Mouse (Mus musculus) midbrain, embryonic 14.5 days (tissue): ENCODE measurements around the gene Olfr1264. TPM values are rescaled to one million over a fixed set of nuclear protein-coding genes. Genes with fewer than 3 reads are reported as not detected.

Source experiments
- ATAC-seq: fragments of 200-750 bp; cut with Nextera tagmentation; 2 replicates; pipeline ENCODE4 v1.8.0; 2017; ENCODE audit warnings: moderate number of reproducible peaks, moderate library complexity; ENCODE audit not compliant: low FRiP score, low TSS enrichment
- DNase-seq: peaks from one replicate; pipeline ENCODE4 v3.0.0-alpha.2; 2015
- H3K27ac ChIP-seq: fragments of 300-500 bp; sonication (generic); replicated peaks from 2 replicates; pipeline ENCODE4 v1.5.1; 2014; ENCODE audit warnings: mild to moderate bottlenecking, low read depth, low read length, moderate library complexity
- H3K27me3 ChIP-seq: fragments of 300-500 bp; sonication (generic); 2 replicates; pipeline ENCODE4 v1.6.1; 2014; ENCODE audit warnings: low read length, control low read depth, mixed read lengths; ENCODE audit not compliant: control insufficient read depth, insufficient read depth
- H3K36me3 ChIP-seq: fragments of 300-500 bp; sonication (generic); 2 replicates; pipeline ENCODE4 v1.6.1; 2014; ENCODE audit warnings: low read length, control low read depth; ENCODE audit not compliant: control insufficient read depth, insufficient read depth
- H3K4me1 ChIP-seq: fragments of 300-500 bp; sonication (generic); 2 replicates; pipeline ENCODE4 v1.6.1; 2014; ENCODE audit warnings: mild to moderate bottlenecking, antibody characterized with exemption, low read length, control low read depth; ENCODE audit not compliant: control insufficient read depth, insufficient read depth
- H3K4me2 ChIP-seq: fragments of 300-500 bp; sonication (generic); 2 replicates; pipeline ENCODE4 v1.6.1; 2014; ENCODE audit warnings: mild to moderate bottlenecking, low read length, moderate library complexity
- H3K4me3 ChIP-seq: fragments of 300-500 bp; sonication (generic); replicated peaks from 2 replicates; pipeline ENCODE4 v1.5.1; 2014; ENCODE audit warnings: low read depth, low read length
- H3K9ac ChIP-seq: fragments of 300-500 bp; sonication (generic); replicated peaks from 2 replicates; pipeline ENCODE4 v1.6.1; 2014; ENCODE audit warnings: mild to moderate bottlenecking, low read length, moderate library complexity
- H3K9me3 ChIP-seq: fragments of 300-500 bp; sonication (generic); 2 replicates; pipeline ENCODE4 v1.6.1; 2016; ENCODE audit warnings: low read length, control low read depth, mixed read lengths; ENCODE audit not compliant: control insufficient read depth
- WGBS: fragments of 180-500 bp; shearing (Covaris S2); extraction: QIAGEN DNeasy Blood & Tissue Kit; methylation state at CpG from one replicate; pipeline ENCODE4 v1.1.7; 2014; 5-methylcytosine and 5-hydroxymethylcytosine counted together
- polyA plus RNA-seq: library from polyadenylated mRNA; unstranded; fragments of >200 nt; fragmentation: Nextera tagmentation; extraction: Ambion mirVana; gene quantifications from 2 replicates; pipeline ENCODE4 v1.2.1, GENCODE M21; 2014

Gene Olfr1264
- polyA plus RNA-seq: not detected in 2 replicates

GRCm38 (mm10) chr2:90025477-90025876 lies at the start of gene Olfr1264:
TSS of gene Olfr1264 (minus strand) at chr2:90025577.
- Histone ChIP-seq H3K9ac (no peak within 1 kb of the TSS), H3K36me3 (no peaks in the 10 kb centered on the region), H3K9me3 (no peaks in the 10 kb centered on the region), H3K4me3 (no peak within 1 kb of the TSS), H3K27ac (no peak within 1 kb of the TSS), H3K27me3 (no peaks in the 10 kb centered on the region), H3K4me1 (no peaks in the 10 kb centered on the region), H3K4me2 (no peak within 1 kb of the TSS)
- ATAC-seq (no peak), DNase-seq (no peak)
- 80% methylated on average over 2 of the region's 2 CpGs for WGBS

- 80% methylated on average over 2 of the region's 2 CpGs for WGBS
Observed at GRCm38 (mm10) chr2:90070065-90070464, 44.7 kb upstream of the Olfr1264 start.

GRCm38 (mm10) chr2:90063494-90063893 lies 38.1 kb upstream of the Olfr1264 start, which contains the start of gene Olfr140:
TSS of gene Olfr140 (minus strand) at chr2:90063594.
- Histone ChIP-seq H3K27ac (no peak within 1 kb of the TSS), H3K4me1 (no peaks in the 10 kb centered on the region), H3K36me3 (no peaks in the 10 kb centered on the region), H3K4me2 (no peak within 1 kb of the TSS), H3K9ac (no peak within 1 kb of the TSS), H3K4me3 (no peak within 1 kb of the TSS), H3K27me3 (no peaks in the 10 kb centered on the region), H3K9me3 (no peaks in the 10 kb centered on the region; the same call in 1 of the 2 replicates)
- ATAC-seq (no peak), DNase-seq (no peak)

More at GRCm38 (mm10) chr2:90070065-90070464, 44.7 kb upstream of the Olfr1264 start:
- Histone ChIP-seq H3K9ac (no peak overlapping the region), H3K27ac (no peak overlapping the region), H3K27me3 (no peaks in the 10 kb centered on the region), H3K4me1 (no peaks in the 10 kb centered on the region), H3K9me3 (no peaks in the 10 kb centered on the region; the same call in 1 of the 2 replicates), H3K36me3 (no peaks in the 10 kb centered on the region), H3K4me2 (no peak overlapping the region), H3K4me3 (no peak overlapping the region)
- no peak for DNase-seq
- ATAC-seq: no peak

- H3K27me3 ChIP-seq: no peaks in the 10 kb centered on the region
- ATAC-seq (no peak), DNase-seq (no peak)
- H3K4me3 ChIP-seq: no peak within 1 kb of the TSS
- no peaks in the 10 kb centered on the region for H3K9me3 ChIP-seq
- H3K4me1 ChIP-seq: no peaks in the 10 kb centered on the region
- no peak within 1 kb of the TSS for H3K27ac ChIP-seq
- no peak within 1 kb of the TSS for H3K4me2 ChIP-seq
- no peak within 1 kb of the TSS for H3K9ac ChIP-seq
- no peaks in the 10 kb centered on the region for H3K36me3 ChIP-seq
Observed at GRCm38 (mm10) chr2:90035037-90035436, 9.7 kb upstream of the Olfr1264 start, which contains the start of gene Olfr1265. TSS of gene Olfr1265 (plus strand) at chr2:90035337.

- ATAC-seq (no peak), DNase-seq (no peak)
- Histone ChIP-seq H3K27me3 (no peaks in the 10 kb centered on the region), H3K9me3 (no peaks in the 10 kb centered on the region), H3K36me3 (no peaks in the 10 kb centered on the region), H3K9ac (no peak within 1 kb of the TSS), H3K27ac (no peak within 1 kb of the TSS), H3K4me2 (no peak within 1 kb of the TSS), H3K4me3 (no peak within 1 kb of the TSS), H3K4me1 (no peaks in the 10 kb centered on the region)
- 83% methylated on average over 2 of the region's 2 CpGs for WGBS
Observed at GRCm38 (mm10) chr2:90011831-90012230, 13.5 kb downstream of the Olfr1264 start, which contains the start of gene Olfr1263. TSS of gene Olfr1263 (plus strand) at chr2:90012131.

GRCm38 (mm10) chr2:89999845-90000244 lies 25.5 kb downstream of the Olfr1264 start, which contains the start of gene Olfr1262:
TSS of gene Olfr1262 (plus strand) at chr2:90000145.
- Histone ChIP-seq H3K36me3 (no peaks in the 10 kb centered on the region), H3K9ac (no peak within 1 kb of the TSS), H3K4me2 (no peak within 1 kb of the TSS), H3K27me3 (no peaks in the 10 kb centered on the region), H3K27ac (no peak within 1 kb of the TSS), H3K4me1 (no peaks in the 10 kb centered on the region), H3K4me3 (no peak within 1 kb of the TSS), H3K9me3 (no peaks in the 10 kb centered on the region)
- ATAC-seq (no peak), DNase-seq (no peak)

- no peak for ATAC-seq
- no peak within 1 kb of the TSS for H3K4me2 ChIP-seq
- no peaks in the 10 kb centered on the region for H3K9me3 ChIP-seq
- no peaks in the 10 kb centered on the region for H3K27me3 ChIP-seq
- no peaks in the 10 kb centered on the region for H3K4me1 ChIP-seq
- no peak within 1 kb of the TSS for H3K27ac ChIP-seq
- H3K9ac ChIP-seq: no peak within 1 kb of the TSS
- DNase-seq: no peak
- no peak within 1 kb of the TSS for H3K4me3 ChIP-seq
- no peaks in the 10 kb centered on the region for H3K36me3 ChIP-seq
Observed at GRCm38 (mm10) chr2:89990921-89991320, 34.5 kb downstream of the Olfr1264 start, which contains the start of gene Olfr1261. TSS of gene Olfr1261 (plus strand) at chr2:89991221.

GRCm38 (mm10) chr2:89977709-89978108 lies 47.7 kb downstream of the Olfr1264 start:
- H3K9ac ChIP-seq: no peak overlapping the region
- WGBS: 87% methylated on average over 2 of the region's 2 CpGs
- no peaks in the 10 kb centered on the region for H3K27me3 ChIP-seq
- no peaks in the 10 kb centered on the region for H3K4me1 ChIP-seq
- H3K36me3 ChIP-seq: no peaks in the 10 kb centered on the region
- no peak overlapping the region for H3K4me3 ChIP-seq
- H3K4me2 ChIP-seq: no peak overlapping the region
- no peak overlapping the region for H3K27ac ChIP-seq
- ATAC-seq: no peak
- H3K9me3 ChIP-seq: no peaks in the 10 kb centered on the region
- DNase-seq: no peak

- no peaks in the 10 kb centered on the region for H3K9me3 ChIP-seq
- no peak within 1 kb of the TSS for H3K4me2 ChIP-seq
- no peak within 1 kb of the TSS for H3K4me3 ChIP-seq
- no peak for ATAC-seq
- DNase-seq: no peak
- H3K27ac ChIP-seq: no peak within 1 kb of the TSS
- no peaks in the 10 kb centered on the region for H3K4me1 ChIP-seq
- no peak within 1 kb of the TSS for H3K9ac ChIP-seq
- no peaks in the 10 kb centered on the region for H3K36me3 ChIP-seq
- no peaks in the 10 kb centered on the region for H3K27me3 ChIP-seq
- 74% methylated on average over 2 of the region's 2 CpGs for WGBS
Observed at GRCm38 (mm10) chr2:89974184-89974583, 51.2 kb downstream of the Olfr1264 start, which contains the start of gene Olfr1260. TSS of gene Olfr1260 (plus strand) at chr2:89974340.
